Mouse (Mus musculus): ENCODE data around the gene Serpine1. TPM values are rescaled to one million over a fixed set of nuclear protein-coding genes. Genes with fewer than 3 reads are reported as not detected.

Gene Serpine1
- polyA plus RNA-seq, 1 experiment = 33.4 TPM

- Histone ChIP-seq H3K4me1 (ENCODE audit: control insufficient read depth, insufficient read depth, low read length) (no peaks in the 10 kb centered on the region), H3K9ac (ENCODE audit: low read depth, poor library complexity, severe bottlenecking) (no peak overlapping the region), H3K9me3 (replicated peaks; ENCODE audit: control insufficient read depth, insufficient read depth, low read length, poor library complexity, severe bottlenecking) (no peaks in the 10 kb centered on the region), H3K27ac (ENCODE audit: insufficient read depth, low read length) (no peak overlapping the region), H3K4me3 (ENCODE audit: low read depth, low read length) (no peak overlapping the region), H3K27me3 (ENCODE audit: control insufficient read depth, insufficient read depth, low read length, poor library complexity, severe bottlenecking) (no peaks in the 10 kb centered on the region), H3K36me3 (ENCODE audit: control insufficient read depth, insufficient read depth, low read length, poor library complexity, severe bottlenecking) (no peaks in the 10 kb centered on the region)
- no peak for TF ChIP-seq POLR2A (IDR thresholded peaks at IDR 0.05; ENCODE audit: insufficient read depth, low read length)
- no peak for TF ChIP-seq CTCF (IDR thresholded peaks at IDR 0.05; ENCODE audit: low read depth, low read length)
- no peak for TF ChIP-seq EP300 (IDR thresholded peaks at IDR 0.05; ENCODE audit: insufficient read depth, low read depth, low read length)
These were observed 19.5 kb upstream of the Serpine1 start for GRCm38 (mm10) chr5:137091560-137091959.

- Histone ChIP-seq H3K27me3 (ENCODE audit: control insufficient read depth, insufficient read depth, low read length, poor library complexity, severe bottlenecking) (no peaks in the 10 kb centered on the region), H3K27ac (ENCODE audit: insufficient read depth, low read length) (no peak overlapping the region), H3K9me3 (replicated peaks; ENCODE audit: control insufficient read depth, insufficient read depth, low read length, poor library complexity, severe bottlenecking) (no peaks in the 10 kb centered on the region), H3K36me3 (ENCODE audit: control insufficient read depth, insufficient read depth, low read length, poor library complexity, severe bottlenecking) (no peaks in the 10 kb centered on the region), H3K9ac (ENCODE audit: low read depth, poor library complexity, severe bottlenecking) (no peak overlapping the region), H3K4me1 (ENCODE audit: control insufficient read depth, insufficient read depth, low read length) (no peaks in the 10 kb centered on the region), H3K4me3 (ENCODE audit: low read depth, low read length) (no peak overlapping the region)
- TF ChIP-seq CTCF (IDR thresholded peaks at IDR 0.05; ENCODE audit: low read depth, low read length) (no peak), POLR2A (IDR thresholded peaks at IDR 0.05; ENCODE audit: insufficient read depth, low read length) (no peak), EP300 (IDR thresholded peaks at IDR 0.05; ENCODE audit: insufficient read depth, low read depth, low read length) (no peak)
These were observed 18.8 kb upstream of the Serpine1 start for GRCm38 (mm10) chr5:137090870-137091269.

- Histone ChIP-seq H3K27me3 (ENCODE audit: control insufficient read depth, insufficient read depth, low read length, poor library complexity, severe bottlenecking) (no peaks in the 10 kb centered on the region), H3K4me1 (ENCODE audit: control insufficient read depth, insufficient read depth, low read length) (no peaks in the 10 kb centered on the region), H3K36me3 (ENCODE audit: control insufficient read depth, insufficient read depth, low read length, poor library complexity, severe bottlenecking) (no peaks in the 10 kb centered on the region), H3K9ac (ENCODE audit: low read depth, poor library complexity, severe bottlenecking) (no peak overlapping the region), H3K4me3 (ENCODE audit: low read depth, low read length) (no peak overlapping the region), H3K9me3 (replicated peaks; ENCODE audit: control insufficient read depth, insufficient read depth, low read length, poor library complexity, severe bottlenecking) (no peaks in the 10 kb centered on the region), H3K27ac (ENCODE audit: insufficient read depth, low read length) (no peak overlapping the region)
- TF ChIP-seq CTCF (IDR thresholded peaks at IDR 0.05; ENCODE audit: low read depth, low read length) (no peak), EP300 (IDR thresholded peaks at IDR 0.05; ENCODE audit: insufficient read depth, low read depth, low read length) (no peak), POLR2A (IDR thresholded peaks at IDR 0.05; ENCODE audit: insufficient read depth, low read length) (no peak)
These were observed 15.3 kb upstream of the Serpine1 start for GRCm38 (mm10) chr5:137087410-137087809.

GRCm38 (mm10) chr5:137085731-137086130 lies 13.7 kb upstream of the Serpine1 start:
- no peaks in the 10 kb centered on the region for H3K36me3 ChIP-seq (ENCODE audit: control insufficient read depth, insufficient read depth, low read length, poor library complexity, severe bottlenecking)
- no peaks in the 10 kb centered on the region for H3K4me1 ChIP-seq (ENCODE audit: control insufficient read depth, insufficient read depth, low read length)
- H3K9me3 ChIP-seq (replicated peaks; ENCODE audit: control insufficient read depth, insufficient read depth, low read length, poor library complexity, severe bottlenecking) = no peaks in the 10 kb centered on the region
- 0 out of 2 replicates have a peak overlapping the region, but pooled peaks have one; percentile 12 for H3K27ac ChIP-seq (ENCODE audit: insufficient read depth, low read length)
- H3K4me3 ChIP-seq (ENCODE audit: low read depth, low read length) = no peak overlapping the region
- H3K9ac ChIP-seq (ENCODE audit: low read depth, poor library complexity, severe bottlenecking) = no peak overlapping the region
- no peaks in the 10 kb centered on the region for H3K27me3 ChIP-seq (ENCODE audit: control insufficient read depth, insufficient read depth, low read length, poor library complexity, severe bottlenecking)
- no peak for TF ChIP-seq CTCF (IDR thresholded peaks at IDR 0.05; ENCODE audit: low read depth, low read length)
- no peak for TF ChIP-seq EP300 (IDR thresholded peaks at IDR 0.05; ENCODE audit: insufficient read depth, low read depth, low read length)
- TF ChIP-seq POLR2A (IDR thresholded peaks at IDR 0.05; ENCODE audit: insufficient read depth, low read length) = no peak

- Histone ChIP-seq H3K27ac (ENCODE audit: insufficient read depth, low read length) (no peak overlapping the region), H3K27me3 (ENCODE audit: control insufficient read depth, insufficient read depth, low read length, poor library complexity, severe bottlenecking) (no peaks in the 10 kb centered on the region), H3K36me3 (ENCODE audit: control insufficient read depth, insufficient read depth, low read length, poor library complexity, severe bottlenecking) (no peaks in the 10 kb centered on the region), H3K9me3 (replicated peaks; ENCODE audit: control insufficient read depth, insufficient read depth, low read length, poor library complexity, severe bottlenecking) (no peaks in the 10 kb centered on the region), H3K4me3 (ENCODE audit: low read depth, low read length) (no peak overlapping the region), H3K9ac (ENCODE audit: low read depth, poor library complexity, severe bottlenecking) (no peak overlapping the region), H3K4me1 (ENCODE audit: control insufficient read depth, insufficient read depth, low read length) (no peaks in the 10 kb centered on the region)
- TF ChIP-seq EP300 (IDR thresholded peaks at IDR 0.05; ENCODE audit: insufficient read depth, low read depth, low read length) (no peak), POLR2A (IDR thresholded peaks at IDR 0.05; ENCODE audit: insufficient read depth, low read length) (no peak), CTCF (IDR thresholded peaks at IDR 0.05; ENCODE audit: low read depth, low read length) (no peak)
These were observed 13.0 kb upstream of the Serpine1 start for GRCm38 (mm10) chr5:137085021-137085420.

GRCm38 (mm10) chr5:137083051-137083450 lies 11.0 kb upstream of the Serpine1 start:
- H3K4me1 ChIP-seq (ENCODE audit: control insufficient read depth, insufficient read depth, low read length) = no peaks in the 10 kb centered on the region
- no peaks in the 10 kb centered on the region for H3K27me3 ChIP-seq (ENCODE audit: control insufficient read depth, insufficient read depth, low read length, poor library complexity, severe bottlenecking)
- no peaks in the 10 kb centered on the region for H3K9me3 ChIP-seq (replicated peaks; ENCODE audit: control insufficient read depth, insufficient read depth, low read length, poor library complexity, severe bottlenecking)
- no peak overlapping the region for H3K27ac ChIP-seq (ENCODE audit: insufficient read depth, low read length)
- no peak for TF ChIP-seq POLR2A (IDR thresholded peaks at IDR 0.05; ENCODE audit: insufficient read depth, low read length)
- TF ChIP-seq EP300 (IDR thresholded peaks at IDR 0.05; ENCODE audit: insufficient read depth, low read depth, low read length) = no peak
- no peak for TF ChIP-seq CTCF (IDR thresholded peaks at IDR 0.05; ENCODE audit: low read depth, low read length)
- no peak overlapping the region for H3K4me3 ChIP-seq (ENCODE audit: low read depth, low read length)
- no peak overlapping the region for H3K9ac ChIP-seq (ENCODE audit: low read depth, poor library complexity, severe bottlenecking)
- no peaks in the 10 kb centered on the region for H3K36me3 ChIP-seq (ENCODE audit: control insufficient read depth, insufficient read depth, low read length, poor library complexity, severe bottlenecking)

Data from ES-Bruce4 (cell line).